Mouse (Mus musculus): ENCODE data around the gene Tiam1. TPM values are rescaled to one million over a fixed set of nuclear protein-coding genes. Genes with fewer than 3 reads are reported as not detected.

The Tiam1 gene
- polyA plus RNA-seq, 1 experiment from 2014 or later = 18.8 TPM

DNA sequence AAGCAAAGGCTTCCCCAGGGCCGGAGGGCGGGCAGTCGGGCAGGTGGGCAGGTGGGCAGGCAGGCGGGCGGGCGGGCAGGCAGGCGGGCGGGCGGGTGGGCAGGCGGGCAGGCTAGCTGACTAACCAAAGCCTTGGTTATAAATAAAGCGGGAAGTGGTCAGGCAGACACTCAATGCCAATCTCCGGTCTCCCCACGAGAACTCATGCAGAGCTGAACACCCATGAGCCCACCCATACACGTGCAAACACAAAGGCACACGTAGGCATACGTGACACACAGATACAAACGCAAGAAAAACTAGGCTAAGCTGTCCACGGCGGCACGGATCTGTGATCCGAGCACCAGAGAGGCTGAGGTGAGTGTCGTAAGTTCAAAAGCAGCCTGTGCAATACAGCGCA is 6.4 kb downstream of the Tiam1 start:
- no peak for ATAC-seq (ENCODE audit: low FRiP score, low TSS enrichment)

DNA sequence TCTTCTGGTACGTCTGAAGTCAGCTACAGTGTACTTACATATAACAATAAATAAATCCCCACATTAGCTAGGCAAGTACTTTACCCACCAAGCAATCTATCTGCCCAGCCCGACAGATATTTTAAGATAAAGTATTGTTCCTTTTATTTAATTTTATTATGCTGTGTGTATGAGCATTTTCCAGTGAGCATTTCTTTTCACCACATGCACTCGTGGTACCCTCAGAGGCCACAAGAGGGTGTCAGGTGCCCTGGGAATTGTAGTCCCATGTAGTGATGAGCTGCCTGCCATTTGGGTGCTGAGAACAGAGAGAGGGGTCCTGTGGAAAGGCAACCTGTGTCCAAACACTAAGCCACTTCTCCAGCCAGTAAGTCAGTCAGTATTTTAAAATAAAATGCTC is 8.0 kb downstream of the Tiam1 start:
- no peak overlapping the region for H3K4me3 ChIP-seq (ENCODE audit: low read depth, low read length)
- no peaks in the 10 kb centered on the region for H3K36me3 ChIP-seq (ENCODE audit: control insufficient read depth, insufficient read depth, low read length)
- 87% methylated on average over 3 of the region's 3 CpGs for WGBS
- H3K27me3 ChIP-seq (ENCODE audit: control insufficient read depth, insufficient read depth, low read length) = no peaks in the 10 kb centered on the region
- no peak overlapping the region for H3K9ac ChIP-seq (ENCODE audit: low read length)
- no peak for DNase-seq (ENCODE audit: low spot score)
- peak; percentile 52 for TF ChIP-seq CTCF (IDR thresholded peaks at IDR 0.05; ENCODE audit: low read depth)
- TF ChIP-seq EP300 (optimal IDR thresholded peaks at IDR 0.05) = no peak
- no peak overlapping the region for H3K27ac ChIP-seq (replicated peaks)
- no peak overlapping the region for H3K4me2 ChIP-seq (replicated peaks; ENCODE audit: low read depth)
- H3K9me3 ChIP-seq (ENCODE audit: control insufficient read depth, low read length) = no peaks in the 10 kb centered on the region
- no peaks in the 10 kb centered on the region for H3K4me1 ChIP-seq (replicated peaks; ENCODE audit: control insufficient read depth, insufficient read depth)
- no peak for ATAC-seq (ENCODE audit: low FRiP score, low TSS enrichment)

More for the DNA sequence above, 6.4 kb downstream of the Tiam1 start:
- H3K4me1 ChIP-seq (replicated peaks; ENCODE audit: control insufficient read depth, insufficient read depth) = no peaks in the 10 kb centered on the region
- no peak overlapping the region for H3K4me3 ChIP-seq (ENCODE audit: low read depth, low read length)
- no peak for DNase-seq (ENCODE audit: low spot score)
- TF ChIP-seq CTCF (IDR thresholded peaks at IDR 0.05; ENCODE audit: low read depth) (no peak), EP300 (optimal IDR thresholded peaks at IDR 0.05) (no peak)
- no peak overlapping the region for H3K27ac ChIP-seq (replicated peaks)
- H3K36me3 ChIP-seq (ENCODE audit: control insufficient read depth, insufficient read depth, low read length) = no peaks in the 10 kb centered on the region
- H3K9me3 ChIP-seq (ENCODE audit: control insufficient read depth, low read length) = no peaks in the 10 kb centered on the region
- no peak overlapping the region for H3K4me2 ChIP-seq (replicated peaks; ENCODE audit: low read depth)
- H3K9ac ChIP-seq (ENCODE audit: low read length) = no peak overlapping the region
- WGBS = 94% methylated on average over 22 of the region's 23 CpGs
- no peaks in the 10 kb centered on the region for H3K27me3 ChIP-seq (ENCODE audit: control insufficient read depth, insufficient read depth, low read length)

DNA sequence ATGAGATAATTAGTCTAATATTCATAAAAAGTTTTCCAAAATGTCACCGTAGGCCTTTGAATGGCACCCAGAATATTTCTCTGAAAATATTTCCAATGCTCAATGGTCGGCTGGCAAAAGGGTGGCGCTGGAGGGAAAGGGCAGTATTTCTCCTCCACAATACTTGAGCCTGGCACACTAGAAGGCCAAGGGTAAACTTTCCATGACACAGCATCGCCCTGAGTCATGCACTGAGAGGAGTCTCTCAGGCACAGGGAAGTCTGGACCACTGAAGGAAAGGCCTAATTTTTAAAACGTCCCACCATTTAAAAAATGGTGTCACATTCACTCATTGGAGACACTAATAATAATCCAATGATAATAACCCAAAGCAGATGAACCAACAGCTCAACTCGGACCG is 9.2 kb downstream of the Tiam1 start:
- ATAC-seq (ENCODE audit: low FRiP score, low TSS enrichment) (no peak), DNase-seq (ENCODE audit: low spot score) (no peak)
- H3K4me1 ChIP-seq (replicated peaks; ENCODE audit: control insufficient read depth, insufficient read depth) = no peaks in the 10 kb centered on the region
- no peak overlapping the region for H3K4me2 ChIP-seq (replicated peaks; ENCODE audit: low read depth)
- no peaks in the 10 kb centered on the region for H3K27me3 ChIP-seq (ENCODE audit: control insufficient read depth, insufficient read depth, low read length)
- H3K9me3 ChIP-seq (ENCODE audit: control insufficient read depth, low read length) = no peaks in the 10 kb centered on the region
- H3K9ac ChIP-seq (ENCODE audit: low read length) = no peak overlapping the region
- no peak overlapping the region for H3K4me3 ChIP-seq (ENCODE audit: low read depth, low read length)
- H3K36me3 ChIP-seq (ENCODE audit: control insufficient read depth, insufficient read depth, low read length) = no peaks in the 10 kb centered on the region
- WGBS = 85% methylated on average over 7 of the region's 7 CpGs
- TF ChIP-seq CTCF (IDR thresholded peaks at IDR 0.05; ENCODE audit: low read depth) (no peak), EP300 (optimal IDR thresholded peaks at IDR 0.05) (no peak)
- H3K27ac ChIP-seq (replicated peaks) = no peak overlapping the region

DNA sequence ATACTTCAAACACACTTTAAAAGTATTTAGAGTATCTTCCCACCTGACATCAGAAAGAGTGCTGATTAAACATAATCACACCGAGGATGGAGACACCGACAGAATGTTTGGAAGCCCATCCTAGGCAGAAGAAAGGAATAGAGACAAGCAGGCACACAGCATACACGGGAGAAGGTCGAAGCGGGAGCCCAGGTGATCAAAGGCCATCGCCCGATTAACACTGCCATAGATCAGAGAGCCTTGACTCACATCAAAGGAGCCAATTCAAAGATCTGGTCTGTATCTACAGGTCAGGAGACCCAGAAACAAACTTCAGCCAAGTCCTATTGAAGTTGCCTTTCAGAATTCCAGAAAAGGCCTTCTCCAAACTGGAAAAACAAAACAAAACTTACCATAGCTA is 10.8 kb downstream of the Tiam1 start:
- WGBS = 57% methylated on average over 7 of the region's 7 CpGs
- Histone ChIP-seq H3K4me2 (replicated peaks; ENCODE audit: low read depth) (no peak overlapping the region), H3K27me3 (ENCODE audit: control insufficient read depth, insufficient read depth, low read length) (no peaks in the 10 kb centered on the region), H3K4me3 (ENCODE audit: low read depth, low read length) (no peak overlapping the region), H3K36me3 (ENCODE audit: control insufficient read depth, insufficient read depth, low read length) (no peaks in the 10 kb centered on the region), H3K9ac (ENCODE audit: low read length) (no peak overlapping the region), H3K9me3 (ENCODE audit: control insufficient read depth, low read length) (no peaks in the 10 kb centered on the region), H3K27ac (replicated peaks) (no peak overlapping the region), H3K4me1 (replicated peaks; ENCODE audit: control insufficient read depth, insufficient read depth) (no peaks in the 10 kb centered on the region)
- no peak for ATAC-seq (ENCODE audit: low FRiP score, low TSS enrichment)
- DNase-seq (ENCODE audit: low spot score) = no peak
- TF ChIP-seq EP300 (optimal IDR thresholded peaks at IDR 0.05) (no peak), CTCF (IDR thresholded peaks at IDR 0.05; ENCODE audit: low read depth) (no peak)

DNA sequence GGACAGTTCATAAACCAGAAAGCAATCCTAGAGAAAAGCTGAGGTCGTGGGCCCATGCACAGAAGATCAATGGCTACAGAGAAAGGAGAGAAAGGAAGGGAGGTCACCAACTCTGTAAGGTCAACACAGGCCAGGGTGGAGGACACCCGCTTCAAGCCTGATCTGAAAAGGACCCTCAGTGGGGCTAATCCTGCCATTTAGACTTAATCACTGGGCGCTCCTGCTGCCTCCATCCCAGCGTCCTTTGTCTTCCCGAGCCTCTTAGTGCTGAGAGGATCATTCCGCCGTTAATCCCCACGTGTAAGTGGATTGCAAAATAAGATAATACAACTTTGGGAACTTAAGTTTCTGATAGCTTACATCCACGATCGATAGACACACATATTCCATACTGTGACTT is 11.2 kb downstream of the Tiam1 start:
- ATAC-seq (ENCODE audit: low FRiP score, low TSS enrichment) = no peak

DNA sequence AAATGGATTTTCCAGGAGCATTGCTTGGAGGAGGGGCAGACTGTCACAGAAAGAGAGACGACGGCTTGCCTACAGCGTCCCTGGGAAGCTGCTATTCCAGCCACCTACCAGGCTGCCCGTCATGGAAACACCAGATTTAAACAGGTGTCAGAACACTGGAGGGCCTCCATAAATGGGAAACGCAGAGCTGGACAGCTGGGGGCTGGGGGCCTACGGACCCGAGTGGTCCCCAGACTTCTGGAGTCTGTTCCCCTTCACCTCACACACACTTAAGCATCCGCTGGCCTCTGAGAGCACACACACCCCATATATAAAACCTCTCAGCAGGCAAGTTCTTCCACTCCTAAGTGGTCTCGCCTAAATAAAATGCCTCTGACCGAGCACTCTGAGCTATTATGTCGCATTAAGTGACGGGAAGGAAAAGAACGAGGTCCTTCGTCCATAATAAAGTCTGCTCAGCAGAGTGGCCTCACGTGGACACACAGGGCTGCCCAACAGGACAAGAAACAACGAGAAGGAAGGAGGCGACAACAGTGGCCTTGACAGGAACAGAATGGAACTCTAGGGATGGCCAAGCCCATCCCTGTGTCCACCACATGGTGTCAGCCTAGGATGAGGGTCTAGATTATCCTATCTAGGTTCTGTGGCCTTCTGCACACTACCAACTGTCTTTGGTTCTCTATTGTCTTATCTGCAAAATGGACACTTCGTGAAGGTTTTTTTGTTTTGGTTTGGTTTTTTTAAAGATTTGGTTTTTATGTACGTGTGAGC is 14.6 kb downstream of the Tiam1 start:
- no peak overlapping the region for H3K4me3 ChIP-seq (ENCODE audit: low read depth, low read length)
- WGBS = 58% methylated on average over 19 of the region's 19 CpGs
- TF ChIP-seq CTCF (IDR thresholded peaks at IDR 0.05; ENCODE audit: low read depth) (0 out of 2 replicates have a peak, but pooled peaks have one; percentile 19), EP300 (optimal IDR thresholded peaks at IDR 0.05) (no peak)
- no peaks in the 10 kb centered on the region for H3K27me3 ChIP-seq (ENCODE audit: control insufficient read depth, insufficient read depth, low read length)
- no peaks in the 10 kb centered on the region for H3K9me3 ChIP-seq (ENCODE audit: control insufficient read depth, low read length)
- DNase-seq (ENCODE audit: low spot score) (no peak), ATAC-seq (ENCODE audit: low FRiP score, low TSS enrichment) (no peak)
- H3K4me1 ChIP-seq (replicated peaks; ENCODE audit: control insufficient read depth, insufficient read depth) = 0 out of 2 replicates have a peak, but pooled peaks cover 2% of the 10 kb centered on the region
- no peak overlapping the region for H3K4me2 ChIP-seq (replicated peaks; ENCODE audit: low read depth)
- H3K9ac ChIP-seq (ENCODE audit: low read length) = no peak overlapping the region
- H3K27ac ChIP-seq (replicated peaks) = no peak overlapping the region
- H3K36me3 ChIP-seq (ENCODE audit: control insufficient read depth, insufficient read depth, low read length) = no peaks in the 10 kb centered on the region

More for the DNA sequence above, 11.2 kb downstream of the Tiam1 start:
- WGBS = 51% methylated on average over 10 of the region's 10 CpGs
- DNase-seq (ENCODE audit: low spot score) = no peak
- H3K4me1 ChIP-seq (replicated peaks; ENCODE audit: control insufficient read depth, insufficient read depth) = no peaks in the 10 kb centered on the region
- no peak overlapping the region for H3K4me3 ChIP-seq (ENCODE audit: low read depth, low read length)
- no peaks in the 10 kb centered on the region for H3K9me3 ChIP-seq (ENCODE audit: control insufficient read depth, low read length)
- TF ChIP-seq CTCF (IDR thresholded peaks at IDR 0.05; ENCODE audit: low read depth) (no peak), EP300 (optimal IDR thresholded peaks at IDR 0.05) (no peak)
- H3K9ac ChIP-seq (ENCODE audit: low read length) = no peak overlapping the region
- no peak overlapping the region for H3K4me2 ChIP-seq (replicated peaks; ENCODE audit: low read depth)
- no peak overlapping the region for H3K27ac ChIP-seq (replicated peaks)
- H3K27me3 ChIP-seq (ENCODE audit: control insufficient read depth, insufficient read depth, low read length) = no peaks in the 10 kb centered on the region
- H3K36me3 ChIP-seq (ENCODE audit: control insufficient read depth, insufficient read depth, low read length) = no peaks in the 10 kb centered on the region

All from stomach, postnatal 0 days (tissue).